Mouse (Mus musculus): ENCODE data around the gene Tcf15. TPM values are rescaled to one million over a fixed set of nuclear protein-coding genes. Genes with fewer than 3 reads are reported as not detected.

Gene Tcf15
- polyA plus RNA-seq, 1 experiment from 2014 or later: 10.6 TPM

DNA sequence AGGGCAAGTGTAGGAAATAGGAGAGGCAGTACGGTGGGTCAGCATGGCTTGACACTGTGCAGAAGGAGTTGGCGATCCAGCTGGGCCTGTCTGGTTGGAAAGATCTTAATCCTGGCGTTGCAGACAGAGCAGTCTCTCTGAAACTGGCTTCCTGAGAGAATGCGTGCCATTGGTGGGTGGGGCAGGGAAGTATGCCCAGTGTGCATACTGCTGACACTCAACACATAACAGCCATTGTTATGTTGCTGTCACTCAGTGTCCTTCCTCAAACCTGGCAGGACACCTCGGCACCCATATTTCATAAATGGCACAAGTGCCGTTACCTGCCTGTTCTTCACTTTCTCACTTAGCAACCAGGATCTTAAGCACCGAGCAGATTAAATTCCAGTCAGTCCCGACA, 10.7 kb upstream of the Tcf15 start:
- peak; percentile 65 for ATAC-seq (ENCODE audit: low read depth)
- Histone ChIP-seq H3K4me2 (ENCODE audit: low read depth, low read length) (no peak overlapping the region), H3K36me3 (ENCODE audit: control insufficient read depth, insufficient read depth, low read length) (no peaks in the 10 kb centered on the region), H3K4me3 (ENCODE audit: low read depth, low read length) (no peak overlapping the region), H3K9me3 (ENCODE audit: control insufficient read depth, low read length) (no peaks in the 10 kb centered on the region), H3K4me1 (ENCODE audit: control insufficient read depth, insufficient read depth, low read length) (0 out of 2 replicates have a peak, but pooled peaks cover 3% of the 10 kb centered on the region), H3K9ac (ENCODE audit: low read depth, low read length) (no peak overlapping the region), H3K27me3 (replicated peaks; ENCODE audit: control insufficient read depth, insufficient read depth, low read length) (no peaks in the 10 kb centered on the region), H3K27ac (replicated peaks; ENCODE audit: low read depth, low read length) (no peak overlapping the region)
- peak; percentile 40 for DNase-seq (ENCODE audit: low spot score)
- 57% methylated on average over 7 of the region's 8 CpGs for WGBS

GRCm38 (mm10) chr2:152139191-152139987, 4.0 kb upstream of the Tcf15 start:
- ATAC-seq (ENCODE audit: low read depth): no peak
- 67% methylated on average over 10 of the region's 10 CpGs for WGBS

GRCm38 (mm10) chr2:152140941-152141340, 2.4 kb upstream of the Tcf15 start:
- Histone ChIP-seq H3K9ac (ENCODE audit: low read depth, low read length) (no peak overlapping the region), H3K4me3 (ENCODE audit: low read depth, low read length) (no peak overlapping the region), H3K36me3 (ENCODE audit: control insufficient read depth, insufficient read depth, low read length) (no peaks in the 10 kb centered on the region), H3K9me3 (ENCODE audit: control insufficient read depth, low read length) (no peaks in the 10 kb centered on the region), H3K4me2 (ENCODE audit: low read depth, low read length) (no peak overlapping the region), H3K27me3 (replicated peaks; ENCODE audit: control insufficient read depth, insufficient read depth, low read length) (peaks cover 29% of the 10 kb centered on the region), H3K27ac (replicated peaks; ENCODE audit: low read depth, low read length) (no peak overlapping the region), H3K4me1 (ENCODE audit: control insufficient read depth, insufficient read depth, low read length) (peaks cover 18% of the 10 kb centered on the region; the same call in 1 of the 2 replicates)
- no peak for ATAC-seq (ENCODE audit: low read depth)
- WGBS: 44% methylated on average over 11 of the region's 11 CpGs
- DNase-seq (ENCODE audit: low spot score): peak; percentile 19

More at GRCm38 (mm10) chr2:152139191-152139987, 4.0 kb upstream of the Tcf15 start:
- H3K36me3 ChIP-seq (ENCODE audit: control insufficient read depth, insufficient read depth, low read length): no peaks in the 10 kb centered on the region
- H3K9me3 ChIP-seq (ENCODE audit: control insufficient read depth, low read length): no peaks in the 10 kb centered on the region
- DNase-seq (ENCODE audit: low spot score): no peak
- H3K9ac ChIP-seq (ENCODE audit: low read depth, low read length): no peak overlapping the region
- H3K4me3 ChIP-seq (ENCODE audit: low read depth, low read length): no peak overlapping the region
- H3K27ac ChIP-seq (replicated peaks; ENCODE audit: low read depth, low read length): no peak overlapping the region
- no peak overlapping the region for H3K4me2 ChIP-seq (ENCODE audit: low read depth, low read length)
- H3K27me3 ChIP-seq (replicated peaks; ENCODE audit: control insufficient read depth, insufficient read depth, low read length): peaks cover 21% of the 10 kb centered on the region
- peaks cover 18% of the 10 kb centered on the region; the same call in 1 of the 2 replicates for H3K4me1 ChIP-seq (ENCODE audit: control insufficient read depth, insufficient read depth, low read length)

DNA sequence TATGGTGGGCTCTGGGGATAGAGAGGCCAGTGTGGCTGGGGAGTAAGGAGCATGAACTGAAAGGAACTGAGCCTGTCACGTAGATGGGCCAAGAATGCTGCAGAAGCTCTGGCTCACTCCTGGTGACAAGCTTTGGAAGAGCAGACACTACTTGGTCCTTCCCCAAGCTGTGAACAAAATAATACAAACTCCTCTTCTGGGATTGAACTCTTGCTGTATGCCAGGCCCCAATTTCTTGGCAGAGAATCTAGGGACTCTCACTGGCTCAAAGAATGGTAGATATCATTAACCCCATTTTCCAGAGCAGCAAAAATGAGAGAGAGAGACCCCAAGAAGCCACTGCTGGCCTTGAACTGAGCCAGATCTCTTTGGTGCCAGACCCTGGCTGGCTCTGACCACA, 1.9 kb upstream of the Tcf15 start:
- no peak for DNase-seq (ENCODE audit: low spot score)
- Histone ChIP-seq H3K4me3 (ENCODE audit: low read depth, low read length) (peak overlapping the region; percentile 49), H3K36me3 (ENCODE audit: control insufficient read depth, insufficient read depth, low read length) (no peaks in the 10 kb centered on the region), H3K27ac (replicated peaks; ENCODE audit: low read depth, low read length) (no peak overlapping the region), H3K4me2 (ENCODE audit: low read depth, low read length) (peak overlapping the region; percentile 80), H3K9ac (ENCODE audit: low read depth, low read length) (0 out of 2 replicates have a peak overlapping the region, but pooled peaks have one; percentile 28), H3K27me3 (replicated peaks; ENCODE audit: control insufficient read depth, insufficient read depth, low read length) (peaks cover 29% of the 10 kb centered on the region), H3K4me1 (ENCODE audit: control insufficient read depth, insufficient read depth, low read length) (peaks cover 18% of the 10 kb centered on the region; the same call in 1 of the 2 replicates), H3K9me3 (ENCODE audit: control insufficient read depth, low read length) (no peaks in the 10 kb centered on the region)
- no peak for ATAC-seq (ENCODE audit: low read depth)
- WGBS: 47% methylated on average over 1 of the region's 1 CpGs

- Histone ChIP-seq H3K36me3 (ENCODE audit: control insufficient read depth, insufficient read depth, low read length) (no peaks in the 10 kb centered on the region), H3K9ac (ENCODE audit: low read depth, low read length) (peak overlapping the region; percentile 28; the same call in 1 of the 2 replicates), H3K27ac (replicated peaks; ENCODE audit: low read depth, low read length) (no peak overlapping the region), H3K4me1 (ENCODE audit: control insufficient read depth, insufficient read depth, low read length) (peaks cover 18% of the 10 kb centered on the region; the same call in 1 of the 2 replicates), H3K9me3 (ENCODE audit: control insufficient read depth, low read length) (no peaks in the 10 kb centered on the region), H3K4me2 (ENCODE audit: low read depth, low read length) (peak overlapping the region; percentile 80), H3K4me3 (ENCODE audit: low read depth, low read length) (peak overlapping the region; percentile 49), H3K27me3 (replicated peaks; ENCODE audit: control insufficient read depth, insufficient read depth, low read length) (peaks cover 29% of the 10 kb centered on the region)
- WGBS: 0% methylated on average over 11 of the region's 13 CpGs
- ATAC-seq (ENCODE audit: low read depth) (0 out of 2 replicates have a peak, but pooled peaks have one; percentile 67), DNase-seq (ENCODE audit: low spot score) (peak; percentile 64)
Observed at GRCm38 (mm10) chr2:152142046-152142445, 1.3 kb upstream of the Tcf15 start.

DNA sequence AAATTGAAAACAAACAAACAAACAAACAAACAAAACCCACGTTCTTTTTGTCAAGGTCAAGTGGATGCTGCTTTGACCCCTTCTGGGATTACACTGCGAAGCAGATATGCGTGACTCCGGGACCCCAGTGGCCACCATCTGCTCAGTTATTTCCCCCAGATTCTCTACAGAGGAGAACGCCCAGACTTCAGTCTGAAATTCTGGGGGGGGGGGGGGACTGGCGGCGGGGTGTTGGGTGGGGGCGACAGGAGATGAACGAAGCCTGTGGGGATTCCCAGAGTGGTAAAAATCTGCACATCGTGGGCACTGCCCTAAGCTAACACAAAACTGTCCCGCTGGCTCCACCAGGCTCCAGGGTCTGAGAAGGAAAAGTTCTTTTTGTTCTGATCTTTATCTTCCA, 790 bp upstream of the Tcf15 start:
- no peaks in the 10 kb centered on the region for H3K36me3 ChIP-seq (ENCODE audit: control insufficient read depth, insufficient read depth, low read length)
- no peak overlapping the region for H3K27ac ChIP-seq (replicated peaks; ENCODE audit: low read depth, low read length)
- peaks cover 29% of the 10 kb centered on the region for H3K27me3 ChIP-seq (replicated peaks; ENCODE audit: control insufficient read depth, insufficient read depth, low read length)
- ATAC-seq (ENCODE audit: low read depth) (no peak), DNase-seq (ENCODE audit: low spot score) (no peak)
- no peak overlapping the region for H3K9ac ChIP-seq (ENCODE audit: low read depth, low read length)
- H3K4me1 ChIP-seq (ENCODE audit: control insufficient read depth, insufficient read depth, low read length): peaks cover 18% of the 10 kb centered on the region; the same call in 1 of the 2 replicates
- WGBS: 3% methylated on average over 11 of the region's 11 CpGs
- peak overlapping the region; percentile 80 for H3K4me2 ChIP-seq (ENCODE audit: low read depth, low read length)
- no peaks in the 10 kb centered on the region for H3K9me3 ChIP-seq (ENCODE audit: control insufficient read depth, low read length)
- H3K4me3 ChIP-seq (ENCODE audit: low read depth, low read length): peak overlapping the region; percentile 49

DNA sequence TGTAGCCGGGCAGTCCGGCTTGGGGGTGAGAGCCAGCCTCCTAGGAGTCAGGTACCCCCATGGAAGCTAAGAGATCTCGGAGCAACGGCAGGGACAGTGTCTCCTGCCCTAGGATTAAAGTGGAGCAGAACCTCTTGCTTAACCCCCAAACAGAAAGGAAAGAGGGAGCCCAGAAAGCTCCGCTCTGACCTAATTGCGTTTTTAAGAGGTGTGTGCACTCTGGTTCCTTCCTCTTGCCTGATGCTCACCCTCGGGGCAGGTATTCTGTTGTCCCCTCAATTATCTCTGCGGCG, 743 bp downstream of the Tcf15 start:
- no peak overlapping the region for H3K27ac ChIP-seq (replicated peaks; ENCODE audit: low read depth, low read length)
- H3K4me1 ChIP-seq (ENCODE audit: control insufficient read depth, insufficient read depth, low read length): peaks cover 18% of the 10 kb centered on the region; the same call in 1 of the 2 replicates
- 27% methylated on average over 9 of the region's 9 CpGs for WGBS
- H3K4me2 ChIP-seq (ENCODE audit: low read depth, low read length): peak overlapping the region; percentile 80
- H3K9ac ChIP-seq (ENCODE audit: low read depth, low read length): peak overlapping the region; percentile 58
- peaks cover 29% of the 10 kb centered on the region for H3K27me3 ChIP-seq (replicated peaks; ENCODE audit: control insufficient read depth, insufficient read depth, low read length)
- no peaks in the 10 kb centered on the region for H3K9me3 ChIP-seq (ENCODE audit: control insufficient read depth, low read length)
- ATAC-seq (ENCODE audit: low read depth): no peak
- peak overlapping the region; percentile 49 for H3K4me3 ChIP-seq (ENCODE audit: low read depth, low read length)
- no peak for DNase-seq (ENCODE audit: low spot score)
- no peaks in the 10 kb centered on the region for H3K36me3 ChIP-seq (ENCODE audit: control insufficient read depth, insufficient read depth, low read length)

GRCm38 (mm10) chr2:152144501-152144900, 1.1 kb downstream of the Tcf15 start:
- WGBS: 64% methylated on average over 5 of the region's 5 CpGs

More at GRCm38 (mm10) chr2:152144501-152144900, 1.1 kb downstream of the Tcf15 start:
- Histone ChIP-seq H3K4me2 (ENCODE audit: low read depth, low read length) (peak overlapping the region; percentile 80), H3K4me1 (ENCODE audit: control insufficient read depth, insufficient read depth, low read length) (peaks cover 18% of the 10 kb centered on the region; the same call in 1 of the 2 replicates), H3K4me3 (ENCODE audit: low read depth, low read length) (peak overlapping the region; percentile 49), H3K27ac (replicated peaks; ENCODE audit: low read depth, low read length) (no peak overlapping the region), H3K27me3 (replicated peaks; ENCODE audit: control insufficient read depth, insufficient read depth, low read length) (peaks cover 29% of the 10 kb centered on the region), H3K9ac (ENCODE audit: low read depth, low read length) (0 out of 2 replicates have a peak overlapping the region, but pooled peaks have one; percentile 58), H3K36me3 (ENCODE audit: control insufficient read depth, insufficient read depth, low read length) (no peaks in the 10 kb centered on the region), H3K9me3 (ENCODE audit: control insufficient read depth, low read length) (no peaks in the 10 kb centered on the region)
- ATAC-seq (ENCODE audit: low read depth) (no peak), DNase-seq (ENCODE audit: low spot score) (no peak)
